Mouse (Mus musculus) embryonic facial prominence, embryonic 14.5 days (tissue): ENCODE data around the gene Hist1h2ah. TPM values are rescaled to one million over a fixed set of nuclear protein-coding genes. Genes with fewer than 3 reads are reported as not detected.

ENCODE experiments used
- ATAC-seq: fragments of 200-750 bp; cut with Nextera tagmentation; 2 replicates; pipeline ENCODE4 v1.8.0; 2017; ENCODE audit warnings: low read depth, moderate number of reproducible peaks, moderate TSS enrichment
- DNase-seq: peaks from one replicate; pipeline ENCODE4 v3.0.0-alpha.2; 2015; ENCODE audit warnings: low spot score
- H3K27ac ChIP-seq: fragments of 300-500 bp; sonication (generic); replicated peaks from 2 replicates; pipeline ENCODE4 v1.5.1; 2014; ENCODE audit warnings: low read depth, mild to moderate bottlenecking, low read length, moderate library complexity
- H3K27me3 ChIP-seq: fragments of 300-500 bp; sonication (generic); replicated peaks from 2 replicates; pipeline ENCODE4 v1.6.1; 2014; ENCODE audit warnings: low read length; ENCODE audit not compliant: control insufficient read depth, insufficient read depth
- H3K36me3 ChIP-seq: fragments of 300-500 bp; sonication (generic); 2 replicates; pipeline ENCODE4 v1.6.1; 2014; ENCODE audit warnings: low read length, mixed read lengths; ENCODE audit not compliant: control insufficient read depth, insufficient read depth
- H3K4me1 ChIP-seq: fragments of 300-500 bp; sonication (generic); 2 replicates; pipeline ENCODE4 v1.6.1; 2014; ENCODE audit warnings: antibody characterized with exemption, low read length; ENCODE audit not compliant: control insufficient read depth, insufficient read depth
- H3K4me2 ChIP-seq: fragments of 300-500 bp; sonication (generic); 2 replicates; pipeline ENCODE4 v1.6.1; 2014; ENCODE audit warnings: low read depth, mild to moderate bottlenecking, low read length, moderate library complexity, mixed read lengths
- H3K4me3 ChIP-seq: fragments of 300-500 bp; sonication (generic); 2 replicates; pipeline ENCODE4 v1.5.1; 2014; ENCODE audit warnings: low read depth, mild to moderate bottlenecking, low read length
- H3K9ac ChIP-seq: fragments of 300-500 bp; sonication (generic); 2 replicates; pipeline ENCODE4 v1.6.1; 2014; ENCODE audit warnings: low read depth, mild to moderate bottlenecking, low read length, moderate library complexity, mixed read lengths
- H3K9me3 ChIP-seq: fragments of 300-500 bp; sonication (generic); 2 replicates; pipeline ENCODE4 v1.6.1; 2016; ENCODE audit warnings: low read length; ENCODE audit not compliant: control insufficient read depth
- WGBS: fragments of 180-500 bp; shearing (Covaris S2); extraction: QIAGEN DNeasy Blood & Tissue Kit; methylation state at CpG from one replicate; pipeline ENCODE4 v1.1.7; 2014; 5-methylcytosine and 5-hydroxymethylcytosine counted together
- polyA plus RNA-seq: library from polyadenylated mRNA; unstranded; fragments of >200 nt; fragmentation: Nextera tagmentation; extraction: Ambion mirVana; gene quantifications from 2 replicates; pipeline ENCODE4 v1.2.1, GENCODE M21; 2014

Gene Hist1h2ah
- polyA plus RNA-seq, 1 experiment from 2014 or later, result 13.1 TPM

DNA sequence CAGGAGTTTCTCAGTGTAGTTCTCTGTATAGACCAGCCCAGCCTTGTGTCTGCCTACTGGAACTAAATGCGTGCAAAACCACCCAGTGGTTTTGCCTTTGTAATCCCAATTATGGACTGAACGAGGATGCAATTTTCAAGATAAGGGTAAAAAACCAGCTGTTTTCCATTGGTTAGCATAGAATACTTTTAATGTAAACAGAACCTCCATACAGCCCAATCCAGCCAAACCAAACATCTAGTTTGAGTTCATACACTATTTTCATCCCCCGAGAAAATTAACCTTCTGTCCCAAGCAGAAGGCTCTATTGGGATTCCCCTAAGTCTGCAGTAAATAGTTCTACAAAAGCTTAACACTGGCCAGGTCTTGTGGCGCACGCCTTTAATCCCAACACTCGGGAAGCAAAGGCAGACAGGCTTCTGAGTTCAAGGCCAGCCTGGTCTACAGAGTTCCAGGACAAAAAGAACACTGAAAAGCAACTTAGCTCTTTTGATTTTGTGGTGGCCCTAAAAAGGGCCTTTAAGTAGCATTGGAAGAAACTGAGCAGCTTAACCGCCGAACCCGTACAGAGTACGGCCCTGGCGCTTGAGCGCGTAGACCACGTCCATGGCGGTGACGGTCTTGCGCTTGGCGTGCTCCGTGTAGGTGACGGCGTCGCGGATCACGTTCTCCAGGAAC, 5.2 kb upstream of the Hist1h2ah start:
- peak overlapping the region; percentile 42 for H3K4me3 ChIP-seq
- ATAC-seq, result 0 out of 2 replicates have a peak, but pooled peaks have one; percentile 0
- H3K36me3 ChIP-seq, result no peaks in the 10 kb centered on the region
- H3K27me3 ChIP-seq, result no peaks in the 10 kb centered on the region
- peaks cover 30% of the 10 kb centered on the region for H3K4me1 ChIP-seq
- peak overlapping the region; percentile 92 for H3K27ac ChIP-seq
- H3K9ac ChIP-seq, result peak overlapping the region; percentile 63
- 2% methylated on average over 17 of the region's 24 CpGs for WGBS
- peak overlapping the region; percentile 61 for H3K4me2 ChIP-seq
- H3K9me3 ChIP-seq, result no peaks in the 10 kb centered on the region
- no peak for DNase-seq

DNA sequence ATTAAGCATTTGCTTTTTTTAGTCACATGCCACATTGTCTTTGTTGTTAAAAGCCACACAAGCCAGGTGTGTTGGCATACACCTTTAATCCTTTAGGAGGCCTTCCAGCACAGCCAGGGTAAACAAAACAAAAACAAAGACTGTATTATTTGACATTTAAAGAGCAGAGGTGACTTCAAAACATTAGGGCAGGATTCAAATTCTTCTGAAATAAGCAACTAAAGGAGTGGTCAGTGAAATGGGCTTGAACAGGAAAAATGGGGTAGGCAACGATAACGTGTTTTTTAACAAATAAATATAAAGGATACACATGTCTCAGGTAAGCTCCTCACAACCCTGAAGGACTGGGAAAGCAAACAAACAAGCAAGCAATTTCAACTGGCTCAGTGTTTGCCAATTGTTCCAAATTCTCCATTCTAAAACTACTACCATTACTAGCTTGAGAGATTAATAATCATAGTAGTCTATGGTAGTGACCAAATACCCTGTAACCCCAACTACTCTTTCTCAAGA, 4.6 kb upstream of the Hist1h2ah start:
- Histone ChIP-seq H3K9ac (peak overlapping the region; percentile 63), H3K27ac (peak overlapping the region; percentile 92), H3K9me3 (no peaks in the 10 kb centered on the region), H3K4me3 (peak overlapping the region; percentile 42), H3K27me3 (no peaks in the 10 kb centered on the region), H3K36me3 (no peaks in the 10 kb centered on the region), H3K4me2 (peak overlapping the region; percentile 61), H3K4me1 (peaks cover 30% of the 10 kb centered on the region)
- no peak for ATAC-seq
- WGBS, result 7% methylated on average over 2 of the region's 2 CpGs
- no peak for DNase-seq

DNA sequence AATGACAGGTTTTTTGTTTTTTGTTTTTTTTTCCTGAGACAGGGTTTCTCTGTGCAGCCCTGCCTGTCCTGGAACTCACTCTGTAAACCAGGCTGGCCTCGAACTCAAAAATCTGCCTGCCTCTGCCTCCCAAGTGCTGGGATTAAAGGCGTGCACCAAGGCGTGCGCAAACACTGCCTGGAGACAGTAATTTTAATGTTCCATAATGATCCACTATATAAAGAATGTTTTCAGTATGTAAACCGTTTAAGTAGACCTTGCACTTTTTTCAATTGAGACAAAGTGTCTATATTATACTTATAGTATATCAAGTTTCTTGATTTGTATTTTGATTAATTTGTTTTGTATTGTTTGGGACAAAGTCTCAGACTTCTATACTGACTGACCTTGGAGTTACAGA, 4.0 kb upstream of the Hist1h2ah start:
- no peak overlapping the region for H3K4me3 ChIP-seq
- H3K9me3 ChIP-seq, result no peaks in the 10 kb centered on the region
- no peak overlapping the region for H3K9ac ChIP-seq
- no peak for DNase-seq
- no peaks in the 10 kb centered on the region for H3K36me3 ChIP-seq
- H3K27ac ChIP-seq, result peak overlapping the region; percentile 92
- no peaks in the 10 kb centered on the region for H3K27me3 ChIP-seq
- H3K4me2 ChIP-seq, result peak overlapping the region; percentile 61
- H3K4me1 ChIP-seq, result peaks cover 29% of the 10 kb centered on the region
- ATAC-seq, result no peak
- WGBS, result 59% methylated on average over 5 of the region's 5 CpGs

- ATAC-seq (no peak), DNase-seq (no peak)
- 54% methylated on average over 2 of the region's 2 CpGs for WGBS
- H3K4me2 ChIP-seq, result no peak overlapping the region
- no peak overlapping the region for H3K9ac ChIP-seq
- no peak overlapping the region for H3K4me3 ChIP-seq
- H3K9me3 ChIP-seq, result no peaks in the 10 kb centered on the region
- peaks cover 28% of the 10 kb centered on the region for H3K4me1 ChIP-seq
- peak overlapping the region; percentile 29; the same call in 1 of the 2 replicates for H3K27ac ChIP-seq
- no peaks in the 10 kb centered on the region for H3K36me3 ChIP-seq
- H3K27me3 ChIP-seq, result no peaks in the 10 kb centered on the region
Observed at GRCm38 (mm10) chr13:22037415-22037814, 2.0 kb upstream of the Hist1h2ah start.

GRCm38 (mm10) chr13:22036986-22037385, 1.6 kb upstream of the Hist1h2ah start:
- H3K27ac ChIP-seq, result peak overlapping the region; percentile 88
- no peak for DNase-seq
- H3K4me1 ChIP-seq, result peaks cover 25% of the 10 kb centered on the region
- ATAC-seq, result no peak
- H3K36me3 ChIP-seq, result no peaks in the 10 kb centered on the region
- H3K4me3 ChIP-seq, result peak overlapping the region; percentile 41
- H3K9me3 ChIP-seq, result no peaks in the 10 kb centered on the region
- no peaks in the 10 kb centered on the region for H3K27me3 ChIP-seq
- H3K4me2 ChIP-seq, result peak overlapping the region; percentile 64
- peak overlapping the region; percentile 66; the same call in 1 of the 2 replicates for H3K9ac ChIP-seq
- WGBS, result 43% methylated on average over 3 of the region's 3 CpGs

- WGBS, result 2% methylated on average over 14 of the region's 23 CpGs
- Histone ChIP-seq H3K27ac (peak overlapping the region; percentile 88), H3K27me3 (no peaks in the 10 kb centered on the region), H3K36me3 (no peaks in the 10 kb centered on the region), H3K4me3 (peak overlapping the region; percentile 41), H3K9ac (peak overlapping the region; percentile 66), H3K9me3 (no peaks in the 10 kb centered on the region), H3K4me1 (peaks cover 20% of the 10 kb centered on the region), H3K4me2 (peak overlapping the region; percentile 64)
- DNase-seq, result no peak
- 0 out of 2 replicates have a peak, but pooled peaks have one; percentile 1 for ATAC-seq
Observed at GRCm38 (mm10) chr13:22036149-22036956, 985 bp upstream of the Hist1h2ah start.

DNA sequence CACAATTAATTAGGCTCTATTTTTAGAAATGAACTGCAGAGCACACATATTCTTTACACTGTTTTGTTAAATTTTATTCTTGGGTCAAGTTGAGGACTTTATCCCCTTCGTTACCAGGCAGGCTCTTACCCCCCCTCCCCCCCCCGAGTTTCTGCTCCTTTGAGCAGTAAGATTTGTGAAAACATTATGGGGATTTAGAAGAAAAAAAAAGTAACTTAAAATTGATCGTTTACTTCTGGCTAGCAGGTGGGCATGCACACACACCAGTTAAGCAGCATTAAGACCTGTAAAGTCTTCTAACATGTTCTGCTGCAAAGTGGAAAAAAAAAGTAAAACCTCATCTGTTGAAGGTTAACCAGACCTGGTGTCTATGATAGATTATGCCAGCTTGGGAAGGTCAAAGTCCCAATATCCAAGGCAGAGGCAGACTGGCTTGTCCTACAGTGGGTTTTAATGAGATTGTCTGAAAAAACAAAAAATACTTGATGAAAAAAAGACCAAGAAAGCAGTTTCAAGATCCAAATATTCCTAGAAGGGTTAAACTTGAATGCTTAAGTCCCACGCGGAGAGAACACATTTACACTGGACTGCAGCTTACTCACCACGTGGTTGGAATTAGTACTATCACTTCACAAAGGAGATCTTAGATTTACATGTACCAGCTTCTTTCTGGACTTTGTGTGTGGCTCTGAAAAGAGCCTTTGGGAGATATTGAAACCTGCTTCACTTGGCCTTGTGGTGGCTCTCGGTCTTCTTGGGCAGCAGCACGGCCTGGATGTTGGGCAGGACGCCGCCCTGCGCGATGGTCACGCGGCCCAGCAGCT, 713 bp downstream of the Hist1h2ah start:
- H3K9ac ChIP-seq, result peak overlapping the region; percentile 72
- H3K27ac ChIP-seq, result peak overlapping the region; percentile 83
- DNase-seq (no peak), ATAC-seq (no peak)
- under 1% methylated on average over 9 of the region's 14 CpGs for WGBS
- H3K4me2 ChIP-seq, result peak overlapping the region; percentile 64
- no peaks in the 10 kb centered on the region for H3K9me3 ChIP-seq
- peak overlapping the region; percentile 41 for H3K4me3 ChIP-seq
- peaks cover 10% of the 10 kb centered on the region; the same call in 1 of the 2 replicates for H3K4me1 ChIP-seq
- H3K27me3 ChIP-seq, result no peaks in the 10 kb centered on the region
- no peaks in the 10 kb centered on the region for H3K36me3 ChIP-seq
